Mouse (Mus musculus) mesoderm, embryonic 11.5 days (tissue): ENCODE data around the gene Olfr247.
"Not testable (repeated sequence)": the region's sequence is repeated elsewhere in the genome, so short reads cannot be mapped to it uniquely, and the experiment has no call there.

Experiments
- DNase-seq: peaks from one replicate; pipeline ENCODE4 v3.0.0-alpha.2; 2012; ENCODE audit warnings: low read depth, low spot score

Gene Olfr247

GRCm38 (mm10) chr10:129976040-129976439 is at the start of gene Olfr247:
TSS of gene Olfr247 (minus strand) at chr10:129976140.
- not testable (repeated sequence) for DNase-seq

- DNase-seq, result no peak
Measured at GRCm38 (mm10) chr10:130012321-130012720, 36.4 kb upstream of the Olfr247 start, which contains the start of gene Olfr820. TSS of gene Olfr820 (plus strand) at chr10:130012621.

GRCm38 (mm10) chr10:130005366-130005765 is 29.4 kb upstream of the Olfr247 start:
- DNase-seq, result not testable (repeated sequence)

- DNase-seq, result not testable (repeated sequence)
Measured at GRCm38 (mm10) chr10:130004104-130004503, 28.2 kb upstream of the Olfr247 start.

GRCm38 (mm10) chr10:129984962-129985361 is 9.0 kb upstream of the Olfr247 start, which contains the start of gene Gm10310:
TSS of gene Gm10310 (minus strand) at chr10:129985062.
- DNase-seq, result not testable (repeated sequence)

GRCm38 (mm10) chr10:129981867-129982266 is 5.9 kb upstream of the Olfr247 start:
- not testable (repeated sequence) for DNase-seq

- DNase-seq, result not testable (repeated sequence)
Measured at GRCm38 (mm10) chr10:129972994-129973393, 2.9 kb downstream of the Olfr247 start.

- DNase-seq, result not testable (repeated sequence)
Measured at GRCm38 (mm10) chr10:129967166-129967565, 8.8 kb downstream of the Olfr247 start, which contains the start of gene Olfr819. TSS of gene Olfr819 (minus strand) at chr10:129967266.

GRCm38 (mm10) chr10:129966232-129966631 is 9.7 kb downstream of the Olfr247 start:
- not testable (repeated sequence) for DNase-seq

- DNase-seq, result no peak
Measured at GRCm38 (mm10) chr10:129949000-129949399, 26.9 kb downstream of the Olfr247 start, which contains the start of gene Olfr818. TSS of gene Olfr818 (minus strand) at chr10:129949100.
